Mouse (Mus musculus) liver, embryonic 16.5 days (tissue): ENCODE data around the gene U2af1l4. TPM values are rescaled to one million over a fixed set of nuclear protein-coding genes. Genes with fewer than 3 reads are reported as not detected.
A peak's percentile ranks its signal among the peaks of the same experiment; 100 is the strongest.

ENCODE experiments used
- ATAC-seq: fragments of 200-750 bp; cut with Nextera tagmentation; 2 replicates; pipeline ENCODE4 v1.8.0; 2017; ENCODE audit warnings: low read depth, mild to moderate bottlenecking, moderate number of reproducible peaks, moderate library complexity
- H3K27ac ChIP-seq: fragments of 300-500 bp; sonication (generic); 2 replicates; pipeline ENCODE4 v1.5.1; 2014; ENCODE audit warnings: mild to moderate bottlenecking, low read length
- H3K27me3 ChIP-seq: fragments of 300-500 bp; sonication (generic); 2 replicates; pipeline ENCODE4 v1.6.1; 2014; ENCODE audit warnings: low read depth, low read length, mixed read lengths; ENCODE audit not compliant: control insufficient read depth, insufficient read depth
- H3K36me3 ChIP-seq: fragments of 300-500 bp; sonication (generic); 2 replicates; pipeline ENCODE4 v1.6.1; 2014; ENCODE audit warnings: mild to moderate bottlenecking; ENCODE audit not compliant: control insufficient read depth, insufficient read depth
- H3K4me1 ChIP-seq: fragments of 300-500 bp; sonication (generic); 2 replicates; pipeline ENCODE4 v1.6.1; 2014; ENCODE audit warnings: low read depth, low read length, mixed read lengths; ENCODE audit not compliant: control insufficient read depth
- H3K4me2 ChIP-seq: fragments of 300-500 bp; sonication (generic); 2 replicates; pipeline ENCODE4 v1.6.1; 2014; ENCODE audit warnings: low read depth, low read length, mixed read lengths
- H3K4me3 ChIP-seq: fragments of 300-500 bp; sonication (generic); 2 replicates; pipeline ENCODE4 v1.5.1; 2014; ENCODE audit warnings: low read depth, mild to moderate bottlenecking, low read length
- H3K9ac ChIP-seq: fragments of 300-500 bp; sonication (generic); 2 replicates; pipeline ENCODE4 v1.6.1; 2014; ENCODE audit warnings: low read depth, low read length
- H3K9me3 ChIP-seq: fragments of 300-500 bp; sonication (generic); replicated peaks from 2 replicates; pipeline ENCODE4 v1.6.1; 2016; ENCODE audit warnings: low read length; ENCODE audit not compliant: control insufficient read depth
- WGBS: fragments of 180-500 bp; shearing (Covaris S2); extraction: QIAGEN DNeasy Blood & Tissue Kit; methylation state at CpG from one replicate; pipeline ENCODE4 v1.1.7; 2014; ENCODE audit not compliant: insufficient replicate concordance; 5-methylcytosine and 5-hydroxymethylcytosine counted together
- polyA plus RNA-seq: library from polyadenylated mRNA; unstranded; fragments of >200 nt; fragmentation: Nextera tagmentation; extraction: Ambion mirVana; gene quantifications from 2 replicates; pipeline ENCODE4 v1.2.1, GENCODE M21; 2015

U2af1l4 gene
- polyA plus RNA-seq, 1 experiment from 2014 or later, result 32.6 TPM

- Histone ChIP-seq H3K4me1 (peaks cover 29% of the 10 kb centered on the region), H3K36me3 (peaks cover 17% of the 10 kb centered on the region), H3K9ac (peak overlapping the region; percentile 72), H3K4me2 (peak overlapping the region; percentile 80), H3K9me3 (no peaks in the 10 kb centered on the region), H3K4me3 (peak overlapping the region; percentile 76), H3K27ac (peak overlapping the region; percentile 86), H3K27me3 (no peaks in the 10 kb centered on the region)
- ATAC-seq, result peak; percentile 35
- 8% methylated on average over 12 of the region's 12 CpGs for whole genome bisulfite sequencing
Observed at GRCm38 (mm10) chr7:30558656-30559442, 4.3 kb upstream of the U2af1l4 start.

- no peaks in the 10 kb centered on the region for H3K27me3 ChIP-seq
- no peaks in the 10 kb centered on the region for H3K9me3 ChIP-seq
- peaks cover 17% of the 10 kb centered on the region for H3K36me3 ChIP-seq
- under 1% methylated on average over 20 of the region's 20 CpGs for WGBS
- H3K4me2 ChIP-seq, result peak within 1 kb of the TSS; percentile 80
- H3K4me3 ChIP-seq, result peak within 1 kb of the TSS; percentile 76
- H3K9ac ChIP-seq, result peak within 1 kb of the TSS; percentile 72
- peak within 1 kb of the TSS; percentile 86 for H3K27ac ChIP-seq
- ATAC-seq, result peak; percentile 84
- H3K4me1 ChIP-seq, result peaks cover 31% of the 10 kb centered on the region
Observed at GRCm38 (mm10) chr7:30559443-30559954, 3.6 kb upstream of the U2af1l4 start, which contains the start of gene Lin37. Gene Lin37 (minus strand): TSS chr7:30559838.

- Histone ChIP-seq H3K9ac (no peak overlapping the region), H3K27me3 (no peaks in the 10 kb centered on the region), H3K4me1 (peaks cover 31% of the 10 kb centered on the region), H3K4me2 (peak overlapping the region; percentile 80; the same call in 1 of the 2 replicates), H3K36me3 (peaks cover 12% of the 10 kb centered on the region), H3K9me3 (no peaks in the 10 kb centered on the region), H3K27ac (peak overlapping the region; percentile 80), H3K4me3 (peak overlapping the region; percentile 76)
- no peak for ATAC-seq
- WGBS, result 78% methylated on average over 2 of the region's 2 CpGs
Observed at GRCm38 (mm10) chr7:30560296-30560695, 2.8 kb upstream of the U2af1l4 start.

- H3K4me2 ChIP-seq, result peak overlapping the region; percentile 73
- WGBS, result 0% methylated on average over 27 of the region's 27 CpGs
- peaks cover 31% of the 10 kb centered on the region for H3K4me1 ChIP-seq
- peak overlapping the region; percentile 90 for H3K9ac ChIP-seq
- H3K4me3 ChIP-seq, result peak overlapping the region; percentile 95
- no peak for ATAC-seq
- H3K27me3 ChIP-seq, result no peaks in the 10 kb centered on the region
- H3K27ac ChIP-seq, result peak overlapping the region; percentile 82
- H3K36me3 ChIP-seq, result peaks cover 3% of the 10 kb centered on the region; the same call in 1 of the 2 replicates
- H3K9me3 ChIP-seq, result no peaks in the 10 kb centered on the region
Observed at GRCm38 (mm10) chr7:30562526-30563116, 480 bp upstream of the U2af1l4 start.

- Histone ChIP-seq H3K36me3 (peaks cover 10% of the 10 kb centered on the region), H3K9ac (peak overlapping the region; percentile 90), H3K4me3 (peak overlapping the region; percentile 95), H3K27me3 (no peaks in the 10 kb centered on the region), H3K27ac (peak overlapping the region; percentile 98), H3K4me1 (peaks cover 20% of the 10 kb centered on the region), H3K4me2 (peak overlapping the region; percentile 73), H3K9me3 (no peaks in the 10 kb centered on the region)
- ATAC-seq, result no peak
- WGBS, result 25% methylated on average over 6 of the region's 6 CpGs
Observed at GRCm38 (mm10) chr7:30563906-30564280, 792 bp downstream of the U2af1l4 start.

GRCm38 (mm10) chr7:30564970-30565571 lies 2.0 kb downstream of the U2af1l4 start, which contains the start of gene Igflr1:
Gene Igflr1 (plus strand): TSS chr7:30565427.
- Histone ChIP-seq H3K36me3 (peaks cover 22% of the 10 kb centered on the region), H3K4me1 (peaks cover 15% of the 10 kb centered on the region), H3K9ac (no peak within 1 kb of the TSS), H3K4me2 (peak within 1 kb of the TSS; percentile 73), H3K27ac (no peak within 1 kb of the TSS; the same call in 1 of the 2 replicates), H3K4me3 (no peak within 1 kb of the TSS; the same call in 1 of the 2 replicates), H3K27me3 (no peaks in the 10 kb centered on the region), H3K9me3 (no peaks in the 10 kb centered on the region)
- 87% methylated on average over 12 of the region's 12 CpGs for WGBS
- no peak for ATAC-seq

- no peak for ATAC-seq
- Histone ChIP-seq H3K27me3 (no peaks in the 10 kb centered on the region), H3K4me2 (no peak overlapping the region), H3K9me3 (no peaks in the 10 kb centered on the region), H3K4me3 (no peak overlapping the region), H3K9ac (no peak overlapping the region), H3K27ac (no peak overlapping the region), H3K36me3 (peaks cover 30% of the 10 kb centered on the region), H3K4me1 (peaks cover 11% of the 10 kb centered on the region)
- 78% methylated on average over 9 of the region's 9 CpGs for WGBS
Observed at GRCm38 (mm10) chr7:30566033-30566432, 2.9 kb downstream of the U2af1l4 start.

- no peak overlapping the region for H3K27ac ChIP-seq
- no peaks in the 10 kb centered on the region for H3K27me3 ChIP-seq
- H3K4me3 ChIP-seq, result no peak overlapping the region
- H3K4me2 ChIP-seq, result no peak overlapping the region
- WGBS, result 83% methylated on average over 11 of the region's 11 CpGs
- no peak overlapping the region for H3K9ac ChIP-seq
- peaks cover 8% of the 10 kb centered on the region for H3K4me1 ChIP-seq
- no peak for ATAC-seq
- peaks cover 38% of the 10 kb centered on the region for H3K36me3 ChIP-seq
- no peaks in the 10 kb centered on the region for H3K9me3 ChIP-seq
Observed at GRCm38 (mm10) chr7:30567555-30567954, 4.5 kb downstream of the U2af1l4 start.
